Mouse (Mus musculus): ENCODE data around the gene Rapgef3. TPM values are rescaled to one million over a fixed set of nuclear protein-coding genes. Genes with fewer than 3 reads are reported as not detected.

The Rapgef3 gene
- total and polyA plus RNA-seq, 3 experiments = 6.6 to 7.4 TPM; not detected in 1

GRCm38 (mm10) chr15:97725198-97725785, 42.5 kb downstream of the Rapgef3 start:
- TF ChIP-seq CHD1 (IDR thresholded peaks at IDR 0.05; ENCODE audit: low read depth, low read length) (no peak), TBP (IDR thresholded peaks at IDR 0.05; ENCODE audit: low read depth, low read length) (no peak), ETS1 (IDR thresholded peaks at IDR 0.05; ENCODE audit: low read depth, low read length) (no peak), E2F4 (IDR thresholded peaks at IDR 0.05; ENCODE audit: borderline replicate concordance, low read depth, low read length) (no peak), ELF1 (IDR thresholded peaks at IDR 0.05; ENCODE audit: low read depth, low read length) (no peak), EP300 (IDR thresholded peaks at IDR 0.05; ENCODE audit: low read depth in 1 of 2, low read length in 2 of 2) (no peak), TCF12 (IDR thresholded peaks at IDR 0.05; ENCODE audit: low read depth, low read length) (no peak), SMC3 (IDR thresholded peaks at IDR 0.05; ENCODE audit: low read depth, low read length) (no peak), JUND (IDR thresholded peaks at IDR 0.05; ENCODE audit: low read depth, low read length) (no peak), NRF1 (IDR thresholded peaks at IDR 0.05; ENCODE audit: insufficient read depth, low read depth, low read length, poor library complexity, severe bottlenecking) (no peak), TAL1 (IDR thresholded peaks at IDR 0.05; ENCODE audit: low read length) (no peak), MXI1 (IDR thresholded peaks at IDR 0.05; ENCODE audit: low read depth, low read length) (no peak), POLR2AphosphoS5 (IDR thresholded peaks at IDR 0.05; ENCODE audit: borderline replicate concordance, low read depth, low read length) (no peak), ZC3H11A (IDR thresholded peaks at IDR 0.05; ENCODE audit: low read depth, low read length) (no peak), ZMIZ1 (IDR thresholded peaks at IDR 0.05; ENCODE audit: low read depth, low read length) (no peak), USF2 (IDR thresholded peaks at IDR 0.05; ENCODE audit: borderline replicate concordance in 1 of 2, insufficient read depth in 1 of 2, low read depth in 1 of 2, low read length in 2 of 2) (no peak), ZKSCAN1 (IDR thresholded peaks at IDR 0.05; ENCODE audit: low read depth, low read length) (no peak), MAZ (IDR thresholded peaks at IDR 0.05; ENCODE audit: low read depth, low read length) (no peak), MYB (IDR thresholded peaks at IDR 0.05; ENCODE audit: low read depth, low read length) (no peak)
- no peaks in the 10 kb centered on the region for H3K9me3 ChIP-seq (replicated peaks; ENCODE audit: insufficient read depth, low read length)
- no peak overlapping the region for H3K4me3 ChIP-seq (ENCODE audit: control insufficient read depth in 1 of 2, insufficient read depth in 1 of 2, low read depth in 2 of 2, low read length in 2 of 2)
- DNase-seq (ENCODE audit: low read depth, low spot score) = no peak
- H3K27me3 ChIP-seq (ENCODE audit: control insufficient read depth in 1 of 2, insufficient read depth in 2 of 2, low read length in 2 of 2) = peaks cover 41 to 63% of the 10 kb centered on the region in 2 experiments
- H3K27ac ChIP-seq (ENCODE audit: control insufficient read depth, low read depth, low read length) = no peak overlapping the region
- no peaks in the 10 kb centered on the region for H3K36me3 ChIP-seq (ENCODE audit: control insufficient read depth in 1 of 2, insufficient read depth in 2 of 2, low read length in 2 of 2)
- H3K9ac ChIP-seq (ENCODE audit: control insufficient read depth, low read depth, low read length, poor library complexity, severe bottlenecking) = no peak overlapping the region
- H3K4me1 ChIP-seq (ENCODE audit: control insufficient read depth in 1 of 2, insufficient read depth in 2 of 2, low read length in 2 of 2) = no peaks in the 10 kb centered on the region
- H3K79me2 ChIP-seq (ENCODE audit: control insufficient read depth, insufficient read depth, low read length, poor library complexity) = no peaks in the 10 kb centered on the region

All from MEL (cell line).